Mouse (Mus musculus): ENCODE measurements around the gene Eif2ak4.

Gene Eif2ak4

GRCm38 (mm10) chr2:118442723-118443122, 54.3 kb downstream of the Eif2ak4 start:
- CTCF ChIA-PET: interaction anchor here in 1 of 4 experiments (0.5 kb wide), 1 partner anchor 321 kb away, joined by 3 read pairs; no protein-coding TSS in a partner anchor
- POLR2A ChIA-PET: no interaction called here

GRCm38 (mm10) chr2:118445696-118446674, 57.6 kb downstream of the Eif2ak4 start:
- ChIA-PET POLR2A (no interaction called here), CTCF (no interaction called here)

- ChIA-PET POLR2A (no interaction called here), CTCF (no interaction called here)
These were observed 59.8 kb downstream of the Eif2ak4 start for GRCm38 (mm10) chr2:118448181-118448580.

GRCm38 (mm10) chr2:118451056-118451455, 62.6 kb downstream of the Eif2ak4 start:
- POLR2A ChIA-PET: interaction anchor here in 1 of 4 experiments (0.7 to 0.9 kb wide), 2 partner anchors 11 to 1407 kb away, joined by 3 read pairs; no protein-coding TSS in a partner anchor

GRCm38 (mm10) chr2:118457029-118457428, 68.6 kb downstream of the Eif2ak4 start:
- POLR2A ChIA-PET: interaction anchor here in 1 of 4 experiments (0.5 kb wide), 1 partner anchor 888 kb away, joined by 3 read pairs; no protein-coding TSS in a partner anchor
- CTCF ChIA-PET: no interaction called here

More at GRCm38 (mm10) chr2:118451056-118451455, 62.6 kb downstream of the Eif2ak4 start:
- CTCF ChIA-PET: no interaction called here

GRCm38 (mm10) chr2:118457463-118458261, 69.2 kb downstream of the Eif2ak4 start:
- POLR2A ChIA-PET: no interaction called here

GRCm38 (mm10) chr2:118461480-118462165, 73.2 kb downstream of the Eif2ak4 start:
- ChIA-PET CTCF (interaction anchor here in 1 of 4 experiments (1.3 kb wide), 1 partner anchor 26 kb away, joined by 3 read pairs; no protein-coding TSS in a partner anchor), POLR2A (interaction anchor here in 1 of 4 experiments (0.7 to 0.9 kb wide), 2 partner anchors 10 to 124 kb away, joined by 3 to 4 read pairs; no protein-coding TSS in a partner anchor)

More at GRCm38 (mm10) chr2:118457463-118458261, 69.2 kb downstream of the Eif2ak4 start:
- CTCF ChIA-PET: interaction anchor here in 1 of 4 experiments (0.7 kb wide), 1 partner anchor 45 kb away, joined by 3 read pairs; no protein-coding TSS in a partner anchor

- CTCF ChIA-PET: interaction anchor here in 1 of 4 experiments (1.2 kb wide), 1 partner anchor 16 kb away, joined by 3 read pairs; the partner anchor contains the start of gene Srp14
- POLR2A ChIA-PET: interaction anchor here in 2 of 4 experiments (0.6 to 0.8 kb wide), 2 partner anchors 23 to 236 kb away, joined by 3 to 8 read pairs; no protein-coding TSS in a partner anchor
These were observed 75.1 kb downstream of the Eif2ak4 start for GRCm38 (mm10) chr2:118463480-118463879.

- POLR2A ChIA-PET: interaction anchor here in 1 of 4 experiments (0.6 kb wide), 1 partner anchor 235 kb away, joined by 8 read pairs; no protein-coding TSS in a partner anchor
These were observed 76.0 kb downstream of the Eif2ak4 start for GRCm38 (mm10) chr2:118464450-118464849.

GRCm38 (mm10) chr2:118465894-118466293, 77.5 kb downstream of the Eif2ak4 start:
- ChIA-PET CTCF (interaction anchor here in 2 of 4 experiments (0.6 to 1.2 kb wide), 3 partner anchors 21 to 521 kb away, joined by 3 read pairs; no protein-coding TSS in a partner anchor), POLR2A (interaction anchor here in 1 of 4 experiments (1.9 kb wide), 1 partner anchor 14 kb away, joined by 6 read pairs; the partner anchor contains the start of gene Srp14)

More at GRCm38 (mm10) chr2:118464450-118464849, 76.0 kb downstream of the Eif2ak4 start:
- CTCF ChIA-PET: interaction anchor here in 1 of 4 experiments (1.5 kb wide), 1 partner anchor 22 kb away, joined by 3 read pairs; no protein-coding TSS in a partner anchor

- ChIA-PET CTCF (interaction anchor here in 3 of 4 experiments (0.6 to 1.5 kb wide), 7 partner anchors 19 to 616 kb away, joined by 3 to 10 read pairs (median 3); no protein-coding TSS in a partner anchor), POLR2A (interaction anchor here in 1 of 4 experiments (1.1 to 1.9 kb wide), 2 partner anchors 13 to 20 kb away, joined by 3 to 6 read pairs; partner anchors contain the start of gene Srp14)
These were observed 78.2 kb downstream of the Eif2ak4 start for GRCm38 (mm10) chr2:118466601-118467000.

- ChIA-PET POLR2A (no interaction called here), CTCF (no interaction called here)
These were observed 79.9 kb downstream of the Eif2ak4 start for GRCm38 (mm10) chr2:118468354-118468753.

GRCm38 (mm10) chr2:118478833-118479549, 90.6 kb downstream of the Eif2ak4 start:
- POLR2A ChIA-PET: interaction anchor here in 3 of 4 experiments (0.6 to 1.8 kb wide), 16 partner anchors 8 to 383 kb away, joined by 3 to 6 read pairs (median 4); partner anchors contain the start of genes Bmf (in 1 of the 3), Eif2ak4 (in 1 of the 3), Ivd (in 1 of the 3) and Pak6 (in 1 of the 3)
- CTCF ChIA-PET: interaction anchor here in 2 of 4 experiments (0.5 to 1.7 kb wide), 5 partner anchors 8 to 214 kb away, joined by 3 read pairs; no protein-coding TSS in a partner anchor

- POLR2A ChIA-PET: interaction anchor here in 3 of 4 experiments (0.7 to 1.8 kb wide), 15 partner anchors 8 to 771 kb away, joined by 3 to 6 read pairs (median 3); partner anchors contain the start of genes Bmf (in 1 of the 3), Eif2ak4 (in 1 of the 3), Ivd (in 1 of the 3) and Pak6 (in 1 of the 3)
- CTCF ChIA-PET: interaction anchor here in 2 of 4 experiments (0.5 to 1.7 kb wide), 6 partner anchors 9 to 216 kb away, joined by 3 to 4 read pairs (median 3); no protein-coding TSS in a partner anchor
These were observed 91.1 kb downstream of the Eif2ak4 start, which contains the start of gene Srp14 for GRCm38 (mm10) chr2:118479550-118479909. Gene Srp14, minus strand, starts transcription at chr2:118479711.

- CTCF ChIA-PET: interaction anchor here in 1 of 4 experiments (1.6 kb wide), 1 partner anchor 125 kb away, joined by 4 read pairs; no protein-coding TSS in a partner anchor
- POLR2A ChIA-PET: interaction anchor here in 1 of 4 experiments (1.6 kb wide), 1 partner anchor 68 kb away, joined by 3 read pairs; no protein-coding TSS in a partner anchor
These were observed 92.5 kb downstream of the Eif2ak4 start for GRCm38 (mm10) chr2:118480886-118481285.

- ChIA-PET POLR2A (interaction anchor here in 2 of 4 experiments (0.6 to 1.0 kb wide), 3 partner anchors 57 to 136 kb away, joined by 4 to 23 read pairs (median 5); no protein-coding TSS in a partner anchor), CTCF (interaction anchor here in 2 of 4 experiments (0.6 to 0.8 kb wide), 2 partner anchors 90 to 221 kb away, joined by 3 to 4 read pairs; no protein-coding TSS in a partner anchor)
These were observed 94.6 kb downstream of the Eif2ak4 start for GRCm38 (mm10) chr2:118483032-118483431.

All from embryonic stem cell, embryonic (primary cell).